Mouse (Mus musculus) frontal cortex, postnatal 10 days (tissue): Measurements from ENCODE around the gene Hacl1.

Source experiments
- DNase-seq, 2 experiments: peaks; one replicate each; pipeline ENCODE4 v3.0.0; 2022; ENCODE audit warnings: low spot score in 2 of 2, mixed read lengths in 1 of 2

Hacl1 gene

GRCm38 (mm10) chr14:31640890-31641505, at the start of gene Hacl1, which contains the start of gene Btd:
Gene Hacl1, minus strand, starts transcription at chr14:31641286.
Gene Btd, plus strand, starts transcription at chr14:31641028.
- DNase-seq = peak; percentile 79 to 83

GRCm38 (mm10) chr14:31686231-31686630, 45.1 kb upstream of the Hacl1 start:
- no peak for DNase-seq

GRCm38 (mm10) chr14:31685680-31686079, 44.6 kb upstream of the Hacl1 start:
- DNase-seq = no peak

GRCm38 (mm10) chr14:31684343-31685040, 43.4 kb upstream of the Hacl1 start:
- DNase-seq = no peak

GRCm38 (mm10) chr14:31683610-31684009, 42.5 kb upstream of the Hacl1 start:
- no peak for DNase-seq

GRCm38 (mm10) chr14:31681931-31682555, 41.0 kb upstream of the Hacl1 start:
- no peak for DNase-seq

- DNase-seq = no peak
Measured at GRCm38 (mm10) chr14:31681291-31681690, 40.2 kb upstream of the Hacl1 start.

- DNase-seq = no peak
Measured at GRCm38 (mm10) chr14:31680656-31681055, 39.6 kb upstream of the Hacl1 start.

- no peak for DNase-seq
Measured at GRCm38 (mm10) chr14:31671635-31672320, 30.7 kb upstream of the Hacl1 start.

- no peak for DNase-seq
Measured at GRCm38 (mm10) chr14:31669642-31670490, 28.8 kb upstream of the Hacl1 start.

GRCm38 (mm10) chr14:31669161-31669611, 28.1 kb upstream of the Hacl1 start:
- no peak for DNase-seq

GRCm38 (mm10) chr14:31668326-31668725, 27.2 kb upstream of the Hacl1 start:
- no peak for DNase-seq

GRCm38 (mm10) chr14:31667741-31668140, 26.7 kb upstream of the Hacl1 start:
- no peak for DNase-seq

- no peak for DNase-seq
Measured at GRCm38 (mm10) chr14:31666931-31667705, 26.0 kb upstream of the Hacl1 start.

- DNase-seq = no peak
Measured at GRCm38 (mm10) chr14:31665566-31665940, 24.5 kb upstream of the Hacl1 start.

GRCm38 (mm10) chr14:31664903-31665565, 23.9 kb upstream of the Hacl1 start:
- no peak for DNase-seq

GRCm38 (mm10) chr14:31664100-31664902, 23.2 kb upstream of the Hacl1 start:
- DNase-seq = no peak

- DNase-seq = no peak
Measured at GRCm38 (mm10) chr14:31663376-31664099, 22.5 kb upstream of the Hacl1 start.
